In genomic region chr7:100685061-100686030, GRCm38 (mm10) we compare ENCODE assay signal across 8 mouse cellular contexts. TPM values are rescaled to one million over a fixed set of nuclear protein-coding genes. Genes with fewer than 3 reads are reported as not detected.
A peak's percentile ranks its signal among the peaks of the same experiment; 100 is the strongest.
DNase-seq lines count a peak whose midpoint lies in the region; ATAC-seq lines count a peak whose summit lies in the region.

No protein-coding gene starts in this region.

- DNase-seq in CD4-positive, CD25-positive, alpha-beta regulatory T cell, adult 2 months (ENCODE audit: low read depth, low spot score) = peak; percentile 86
- peak; percentile 86 for DNase-seq in adrenal gland, postnatal 14 days
- DNase-seq in embryo, embryonic 9.5 days (ENCODE audit: extremely low spot score) = peak; percentile 75
- peak; percentile 65 for DNase-seq in heart, adult 8-10 months (ENCODE audit: low spot score)
- peak; percentile 90 for DNase-seq in testis, postnatal 10 days (ENCODE audit: low spot score)

- no peaks in the 10 kb centered on the region for H3K4me1 ChIP-seq in kidney, embryonic 14.5 days (ENCODE audit: control insufficient read depth, insufficient read depth, low read length)
- H3K4me1 ChIP-seq in liver, embryonic 16.5 days (ENCODE audit: control insufficient read depth, low read depth, low read length) = peaks cover 16% of the 10 kb centered on the region
- H3K4me1 ChIP-seq in neural tube, embryonic 14.5 days (ENCODE audit: control insufficient read depth, insufficient read depth, low read length) = no peaks in the 10 kb centered on the region

- no peaks in the 10 kb centered on the region for H3K36me3 ChIP-seq in kidney, embryonic 14.5 days (ENCODE audit: control insufficient read depth, insufficient read depth, low read length)
- no peaks in the 10 kb centered on the region for H3K36me3 ChIP-seq in liver, embryonic 16.5 days (ENCODE audit: control insufficient read depth, insufficient read depth)
- no peaks in the 10 kb centered on the region for H3K36me3 ChIP-seq in neural tube, embryonic 14.5 days (ENCODE audit: control insufficient read depth, insufficient read depth, low read length)

- H3K9me3 ChIP-seq in kidney, embryonic 14.5 days (ENCODE audit: control insufficient read depth, low read length) = no peaks in the 10 kb centered on the region
- no peaks in the 10 kb centered on the region for H3K9me3 ChIP-seq in liver, embryonic 16.5 days (replicated peaks; ENCODE audit: control insufficient read depth, low read length)
- no peaks in the 10 kb centered on the region for H3K9me3 ChIP-seq in neural tube, embryonic 14.5 days (ENCODE audit: control insufficient read depth, low read length)

- H3K9ac ChIP-seq in kidney, embryonic 14.5 days (ENCODE audit: low read depth, low read length) = no peak overlapping the region
- H3K9ac ChIP-seq in liver, embryonic 16.5 days (ENCODE audit: low read depth, low read length) = no peak overlapping the region
- no peak overlapping the region for H3K9ac ChIP-seq in neural tube, embryonic 14.5 days (replicated peaks; ENCODE audit: low read depth, low read length)

- WGBS in kidney, embryonic 14.5 days = 41% methylated on average over 13 of the region's 13 CpGs
- 31% methylated on average over 13 of the region's 13 CpGs for WGBS in liver, embryonic 16.5 days (ENCODE audit: insufficient replicate concordance)
- WGBS in neural tube, embryonic 14.5 days = 48% methylated on average over 13 of the region's 13 CpGs

- H3K4me2 ChIP-seq in kidney, embryonic 14.5 days (replicated peaks; ENCODE audit: low read depth, low read length) = no peak overlapping the region
- no peak overlapping the region for H3K4me2 ChIP-seq in liver, embryonic 16.5 days (ENCODE audit: low read depth, low read length)
- H3K4me2 ChIP-seq in neural tube, embryonic 14.5 days (ENCODE audit: low read depth, low read length) = no peak overlapping the region

- H3K27me3 ChIP-seq in kidney, embryonic 14.5 days (ENCODE audit: control insufficient read depth, insufficient read depth, low read length) = no peaks in the 10 kb centered on the region
- H3K27me3 ChIP-seq in liver, embryonic 16.5 days (ENCODE audit: control insufficient read depth, insufficient read depth, low read depth, low read length) = no peaks in the 10 kb centered on the region
- no peaks in the 10 kb centered on the region for H3K27me3 ChIP-seq in neural tube, embryonic 14.5 days (ENCODE audit: control insufficient read depth, insufficient read depth, low read length)

- no peak overlapping the region for H3K27ac ChIP-seq in kidney, embryonic 14.5 days (ENCODE audit: low read depth, low read length)
- H3K27ac ChIP-seq in liver, embryonic 16.5 days (ENCODE audit: low read length) = peak overlapping the region; percentile 90
- H3K27ac ChIP-seq in neural tube, embryonic 14.5 days (ENCODE audit: low read depth, low read length) = no peak overlapping the region

- ATAC-seq in kidney, embryonic 14.5 days (ENCODE audit: low FRiP score, low TSS enrichment) = peak; percentile 76; the same call in 1 of the 2 replicates
- ATAC-seq in liver, embryonic 16.5 days (ENCODE audit: low read depth) = peak; percentile 64
- peak; percentile 81; the same call in 1 of the 2 replicates for ATAC-seq in neural tube, embryonic 14.5 days (ENCODE audit: low read depth)

- H3K4me3 ChIP-seq in kidney, embryonic 14.5 days (ENCODE audit: low read length) = no peak overlapping the region
- H3K4me3 ChIP-seq in liver, embryonic 16.5 days (ENCODE audit: low read depth, low read length) = no peak overlapping the region
- H3K4me3 ChIP-seq in neural tube, embryonic 14.5 days (ENCODE audit: low read depth, low read length) = no peak overlapping the region

RNA-seq across cellular contexts. Expression of gene Fam168a, which starts 21.1 kb away (rescaled TPM):
- total RNA-seq in adrenal gland, postnatal 14 days (2021) = 67.5 and 69.9 TPM in 2 replicates
- total RNA-seq in heart, adult 8-10 months (2022) = 10 to 100 TPM; 32.7 to 35.7 (median 34.1) TPM
- polyA plus RNA-seq in kidney, embryonic 14.5 days (2014; fragmentation: Nextera tagmentation; extraction: Ambion mirVana) = 43.6 and 53.8 TPM in 2 replicates
- polyA plus RNA-seq in liver, embryonic 16.5 days (2015; fragmentation: Nextera tagmentation; extraction: Ambion mirVana) = 5.0 and 6.3 TPM in 2 replicates
- 124 and 187 TPM in 2 replicates for polyA plus RNA-seq in neural tube, embryonic 14.5 days (2014; fragmentation: Nextera tagmentation; extraction: Ambion mirVana)

RNA-seq across cellular contexts. Expression of gene Plekhb1, which starts 23.1 kb away (rescaled TPM):
- total RNA-seq in adrenal gland, postnatal 14 days (2021) = 3.0 and 4.0 TPM in 2 replicates
- 1 to 10 TPM; 2.9 to 3.7 (median 3.4) TPM for total RNA-seq in heart, adult 8-10 months (2022)
- 2.6 TPM in 2 replicates for polyA plus RNA-seq in kidney, embryonic 14.5 days (2014; fragmentation: Nextera tagmentation; extraction: Ambion mirVana)
- 0.33 and 0.65 TPM in 2 replicates for polyA plus RNA-seq in liver, embryonic 16.5 days (2015; fragmentation: Nextera tagmentation; extraction: Ambion mirVana)
- 21.7 and 26.3 TPM in 2 replicates for polyA plus RNA-seq in neural tube, embryonic 14.5 days (2014; fragmentation: Nextera tagmentation; extraction: Ambion mirVana)
